Mouse (Mus musculus) kidney, postnatal 4 days (tissue): ENCODE measurements around the gene Minpp1.
"Not testable (repeated sequence)": the region's sequence is repeated elsewhere in the genome, so short reads cannot be mapped to it uniquely, and the experiment has no call there.

Experiments used
- DNase-seq, 2 experiments: peaks; one replicate each; pipeline ENCODE4 v3.0.0; 2021; ENCODE audit warnings: mixed read lengths in 2 of 2

The Minpp1 gene

GRCm38 (mm10) chr19:32485681-32486105 is at the start of gene Minpp1:
Gene Minpp1 (plus strand): TSS chr19:32485769.
- DNase-seq: peak; percentile 89 to 93

GRCm38 (mm10) chr19:32439356-32439755 is 46.2 kb upstream of the Minpp1 start:
- no peak for DNase-seq

- DNase-seq: peak in 1 of 2 experiments; percentile 24
Measured at GRCm38 (mm10) chr19:32441568-32441967, 44.0 kb upstream of the Minpp1 start.

GRCm38 (mm10) chr19:32448931-32449330 is 36.6 kb upstream of the Minpp1 start:
- no peak for DNase-seq

- DNase-seq: peak in 1 of 2 experiments; percentile 12
Measured at GRCm38 (mm10) chr19:32452231-32452630, 33.3 kb upstream of the Minpp1 start.

GRCm38 (mm10) chr19:32456744-32457143 is 28.8 kb upstream of the Minpp1 start:
- no peak for DNase-seq

- DNase-seq: not testable (repeated sequence)
Measured at GRCm38 (mm10) chr19:32457631-32458030, 27.9 kb upstream of the Minpp1 start.

- no peak for DNase-seq
Measured at GRCm38 (mm10) chr19:32463037-32463436, 22.5 kb upstream of the Minpp1 start.

GRCm38 (mm10) chr19:32465228-32465627 is 20.3 kb upstream of the Minpp1 start:
- DNase-seq: no peak

- DNase-seq: no peak
Measured at GRCm38 (mm10) chr19:32466478-32466877, 19.1 kb upstream of the Minpp1 start, which contains the start of gene Rpl9-ps6. Gene Rpl9-ps6 (minus strand): TSS chr19:32466578.

GRCm38 (mm10) chr19:32467325-32467724 is 18.2 kb upstream of the Minpp1 start:
- no peak for DNase-seq

- DNase-seq: peak; percentile 26 to 37
Measured at GRCm38 (mm10) chr19:32470059-32470497, 15.5 kb upstream of the Minpp1 start.

GRCm38 (mm10) chr19:32470570-32471263 is 14.9 kb upstream of the Minpp1 start:
- no peak for DNase-seq

GRCm38 (mm10) chr19:32476016-32476711 is 9.4 kb upstream of the Minpp1 start:
- peak in 1 of 2 experiments; percentile 40 for DNase-seq

GRCm38 (mm10) chr19:32476712-32477052 is 8.9 kb upstream of the Minpp1 start:
- no peak for DNase-seq

GRCm38 (mm10) chr19:32480255-32480654 is 5.3 kb upstream of the Minpp1 start:
- DNase-seq: no peak

- no peak for DNase-seq
Measured at GRCm38 (mm10) chr19:32480791-32481442, 4.7 kb upstream of the Minpp1 start.

GRCm38 (mm10) chr19:32481511-32481910 is 4.1 kb upstream of the Minpp1 start:
- no peak for DNase-seq

GRCm38 (mm10) chr19:32484941-32485660 is 468 bp upstream of the Minpp1 start:
- no peak for DNase-seq

- DNase-seq: peak; percentile 76 to 84
Measured at GRCm38 (mm10) chr19:32486106-32486724, 646 bp downstream of the Minpp1 start.

GRCm38 (mm10) chr19:32487595-32488255 is 2.2 kb downstream of the Minpp1 start:
- no peak for DNase-seq
